32 mouse cellular contexts compared by ENCODE assay signal in the genomic region with DNA sequence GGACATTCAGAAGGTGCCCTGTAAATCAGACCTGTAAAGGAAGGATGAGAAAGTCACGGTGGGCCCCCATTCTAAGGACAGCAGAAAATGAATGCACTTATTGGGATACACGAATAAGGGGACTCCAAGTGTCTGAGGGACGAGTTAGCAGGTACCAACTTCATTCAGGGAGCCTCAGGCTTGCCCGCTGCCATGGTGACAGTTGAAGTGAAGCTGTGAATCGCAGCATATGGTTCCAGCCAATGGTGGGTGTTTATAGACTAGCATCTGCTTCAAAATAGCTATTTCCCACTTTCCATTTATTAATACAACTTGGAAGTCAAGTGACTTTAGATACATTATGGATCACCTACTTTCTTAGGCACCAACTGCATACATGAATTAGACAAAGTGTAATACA.
DNase-seq lines count a peak whose midpoint lies in the region; ATAC-seq lines count a peak whose summit lies in the region.
"Had no signal": no experiment of that assay in that cellular context is flagged by ENCODE, and none has a peak within 500 bp of the region (broad histone marks: within the 10 kb centered on the region; RNA-seq: fewer than 3 reads in every experiment).

No protein-coding gene starts in this region.

- no peaks in the 10 kb centered on the region for H3K4me1 ChIP-seq in midbrain, embryonic 11.5 days (ENCODE audit: control insufficient read depth, insufficient read depth, low read length)
- no peaks in the 10 kb centered on the region for H3K4me1 ChIP-seq in midbrain, embryonic 16.5 days (ENCODE audit: control insufficient read depth, insufficient read depth, low read length)
- H3K4me1 ChIP-seq: forebrain, embryonic 10.5 days; heart, embryonic 10.5 days; heart, embryonic 15.5 days; hindbrain, embryonic 12.5 days; intestine, embryonic 15.5 days; limb, embryonic 13.5 days; lung, embryonic 15.5 days; midbrain, embryonic 10.5 days; neural tube, embryonic 13.5 days; stomach, embryonic 15.5 days had no signal

- H3K27ac ChIP-seq in midbrain, embryonic 11.5 days (ENCODE audit: low read depth, low read length) = no peak overlapping the region
- no peak overlapping the region for H3K27ac ChIP-seq in midbrain, embryonic 16.5 days (ENCODE audit: low read length)
- H3K27ac ChIP-seq: embryonic facial prominence, embryonic 13.5 days; forebrain, embryonic 10.5 days; heart, embryonic 10.5 days; heart, embryonic 15.5 days; hindbrain, embryonic 12.5 days; hindbrain, postnatal 0 days; intestine, embryonic 15.5 days; layer of hippocampus, adult 2 months; limb, embryonic 13.5 days; lung, embryonic 15.5 days; midbrain, embryonic 10.5 days; neural tube, embryonic 13.5 days; stomach, embryonic 15.5 days had no signal

- no peak overlapping the region for H3K9ac ChIP-seq in midbrain, embryonic 11.5 days (ENCODE audit: low read length)
- no peak overlapping the region for H3K9ac ChIP-seq in midbrain, embryonic 16.5 days (ENCODE audit: low read depth, low read length)
- H3K9ac ChIP-seq: embryonic facial prominence, embryonic 13.5 days; heart, embryonic 15.5 days; hindbrain, embryonic 12.5 days; intestine, embryonic 15.5 days; limb, embryonic 13.5 days; lung, embryonic 15.5 days; neural tube, embryonic 13.5 days; stomach, embryonic 15.5 days had no signal

- WGBS in midbrain, embryonic 11.5 days = 79% methylated on average over 5 of the region's 5 CpGs
- 80% methylated on average over 5 of the region's 5 CpGs for WGBS in midbrain, embryonic 16.5 days

- DNase-seq in frontal cortex, postnatal 14 days (ENCODE audit: low spot score in 2 of 2) = no peak
- DNase-seq in midbrain, embryonic 11.5 days (ENCODE audit: low spot score, missing footprints) = peak; percentile 17
- DNase-seq in right cerebral cortex, postnatal 10 days (ENCODE audit: low spot score in 2 of 2) = peak; percentile 41 to 58
- DNase-seq in embryo, embryonic 9.5 days (ENCODE audit: extremely low spot score) = no peak
- DNase-seq: adrenal gland, postnatal 10 days; cerebellum, adult 11-12 months; cerebellum, adult 9-11 months; embryo, embryonic 11 days; gastrocnemius, postnatal 14 days; heart, postnatal 36 days; kidney, adult 2 months; kidney, postnatal 36 days; thymus, adult 18-20 months; thymus, postnatal 4 days had no signal

- no peaks in the 10 kb centered on the region for H3K27me3 ChIP-seq in midbrain, embryonic 11.5 days (ENCODE audit: control insufficient read depth, insufficient read depth, low read length)
- no peaks in the 10 kb centered on the region for H3K27me3 ChIP-seq in midbrain, embryonic 16.5 days (ENCODE audit: control insufficient read depth, insufficient read depth, low read depth, low read length)
- H3K27me3 ChIP-seq: embryonic facial prominence, embryonic 13.5 days; heart, embryonic 15.5 days; hindbrain, embryonic 12.5 days; intestine, embryonic 15.5 days; lung, embryonic 15.5 days; neural tube, embryonic 13.5 days; Patski; stomach, embryonic 15.5 days had no signal

- no peaks in the 10 kb centered on the region for H3K36me3 ChIP-seq in midbrain, embryonic 11.5 days (ENCODE audit: control insufficient read depth, insufficient read depth, low read length)
- no peaks in the 10 kb centered on the region for H3K36me3 ChIP-seq in midbrain, embryonic 16.5 days (ENCODE audit: control insufficient read depth, insufficient read depth, low read length)
- H3K36me3 ChIP-seq: embryonic facial prominence, embryonic 13.5 days; forebrain, embryonic 10.5 days; heart, embryonic 10.5 days; heart, embryonic 15.5 days; hindbrain, embryonic 12.5 days; intestine, embryonic 15.5 days; limb, embryonic 13.5 days; lung, embryonic 15.5 days; midbrain, embryonic 10.5 days; neural tube, embryonic 13.5 days; stomach, embryonic 15.5 days had no signal

- H3K4me3 ChIP-seq in midbrain, embryonic 11.5 days (ENCODE audit: low read depth, low read length) = no peak overlapping the region
- no peak overlapping the region for H3K4me3 ChIP-seq in midbrain, embryonic 16.5 days (ENCODE audit: low read depth, low read length)
- H3K4me3 ChIP-seq: embryonic facial prominence, embryonic 13.5 days; forebrain, embryonic 10.5 days; heart, embryonic 10.5 days; heart, embryonic 15.5 days; hindbrain, embryonic 12.5 days; intestine, embryonic 15.5 days; layer of hippocampus, adult 2 months; limb, embryonic 13.5 days; lung, embryonic 15.5 days; midbrain, embryonic 10.5 days; neural tube, embryonic 13.5 days; stomach, embryonic 15.5 days had no signal

- ATAC-seq in frontal cortex, adult (ENCODE audit: low TSS enrichment) = peak; percentile 70
- no peak for ATAC-seq in midbrain, embryonic 11.5 days (ENCODE audit: low FRiP score)
- ATAC-seq in midbrain, embryonic 16.5 days = no peak
- ATAC-seq in monocyte, adult 5-6 weeks (replicated peaks; ENCODE audit: insufficient number of reproducible peaks, low FRiP score, low TSS enrichment, poor library complexity, severe bottlenecking) = no peak
- ATAC-seq: hindbrain, postnatal 0 days; intestine, embryonic 15.5 days; Patski had no signal

- H3K9me3 ChIP-seq in midbrain, embryonic 11.5 days (ENCODE audit: control insufficient read depth, low read length) = no peaks in the 10 kb centered on the region
- no peaks in the 10 kb centered on the region for H3K9me3 ChIP-seq in midbrain, embryonic 16.5 days (replicated peaks; ENCODE audit: control insufficient read depth, low read length, poor library complexity, severe bottlenecking)
- H3K9me3 ChIP-seq: embryonic facial prominence, embryonic 13.5 days; forebrain, embryonic 10.5 days; heart, embryonic 10.5 days; heart, embryonic 15.5 days; hindbrain, embryonic 12.5 days; intestine, embryonic 15.5 days; limb, embryonic 13.5 days; lung, embryonic 15.5 days; midbrain, embryonic 10.5 days; neural tube, embryonic 13.5 days; stomach, embryonic 15.5 days had no signal

- no peak overlapping the region for H3K4me2 ChIP-seq in midbrain, embryonic 11.5 days
- no peak overlapping the region for H3K4me2 ChIP-seq in midbrain, embryonic 16.5 days (ENCODE audit: low read length)
- H3K4me2 ChIP-seq: embryonic facial prominence, embryonic 13.5 days; heart, embryonic 15.5 days; hindbrain, embryonic 12.5 days; intestine, embryonic 15.5 days; limb, embryonic 13.5 days; liver, embryonic 11.5 days; lung, embryonic 15.5 days; neural tube, embryonic 13.5 days; stomach, embryonic 15.5 days had no signal

Comparison
In these comparisons a context has a peak if more than half of its experiments do, and no peak if none do; other contexts are left out.
1. DNase-seq: peak in midbrain, embryonic 11.5 days (single experiment) and right cerebral cortex, postnatal 10 days (2 of 2); none in frontal cortex, postnatal 14 days (0 of 2) and embryo, embryonic 9.5 days (single experiment).